Mouse (Mus musculus): ENCODE results near the gene Olfr1387. TPM values are rescaled to one million over a fixed set of nuclear protein-coding genes. Genes with fewer than 3 reads are reported as not detected.

The Olfr1387 gene
- not detected in 2 replicates for polyA plus RNA-seq (2015; fragmentation: Nextera tagmentation; extraction: Ambion mirVana)

GRCm38 (mm10) chr11:49455043-49455442 is at the start of gene Olfr1387:
TSS of gene Olfr1387 (plus strand) at chr11:49455343.

DNA sequence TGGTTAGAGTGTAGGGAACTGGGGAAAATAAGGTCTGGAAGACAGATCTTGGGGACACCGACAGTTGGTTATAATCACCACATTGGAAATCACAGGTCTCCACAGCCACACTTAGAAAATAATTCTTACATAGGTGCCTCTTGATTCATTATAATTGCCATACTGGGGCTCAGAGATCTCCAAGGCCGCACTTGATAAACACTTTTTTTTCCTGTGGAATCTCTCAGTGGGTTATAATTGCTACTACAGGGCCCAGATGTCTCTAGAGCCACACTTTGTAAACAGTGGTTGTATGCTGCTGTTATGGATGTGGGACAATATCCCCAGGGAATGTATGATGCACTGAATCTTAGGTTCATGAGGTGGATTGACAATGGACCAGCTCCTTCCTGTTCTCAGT is 32.4 kb upstream of the Olfr1387 start, which contains the start of gene Olfr1389:
Gene Olfr1389, plus strand, starts transcription at position 301 of the 400 bp plus-strand sequence.

DNA sequence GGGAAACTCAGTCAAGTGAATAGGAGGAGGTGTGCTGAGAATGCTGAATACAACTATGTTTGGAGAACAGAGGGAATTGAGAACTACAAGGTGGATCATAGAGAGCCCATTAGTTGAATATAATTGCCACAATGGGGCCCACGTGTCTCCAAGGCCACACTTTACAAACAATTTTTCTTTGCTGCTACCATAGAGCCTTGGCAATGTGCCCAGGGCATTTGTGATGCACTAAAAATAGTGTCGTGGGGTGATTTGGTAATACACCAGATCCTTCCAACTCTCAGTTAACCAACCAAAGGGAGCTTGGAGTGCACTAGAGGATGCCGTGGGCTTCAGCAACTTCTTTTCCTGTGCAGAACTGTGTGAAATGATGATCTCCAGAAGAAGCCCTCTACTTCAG is 18.7 kb upstream of the Olfr1387 start, which contains the start of gene Olfr1388:
Gene Olfr1388, plus strand, starts transcription at position 214 of the 400 bp plus-strand sequence.

GRCm38 (mm10) chr11:49464746-49465145 is 9.6 kb downstream of the Olfr1387 start, which contains the start of gene Olfr1386:
TSS of gene Olfr1386 (plus strand) at chr11:49465046.

GRCm38 (mm10) chr11:49488770-49489169 is 33.6 kb downstream of the Olfr1387 start, which contains the start of gene Olfr1385:
TSS of gene Olfr1385 (plus strand) at chr11:49489070.

Other genes starting within 250 kb of the Olfr1387 start
- 46.9 and 73.3 TPM in 2 replicates for gene Mgat1, start 211.2 kb upstream of the Olfr1387 start, polyA plus RNA-seq (2015; fragmentation: Nextera tagmentation; extraction: Ambion mirVana)
- 0.13 TPM in 1 of 2 replicates, not detected in the other for gene Olfr1393, start 177.0 kb upstream of the Olfr1387 start, polyA plus RNA-seq (2015; fragmentation: Nextera tagmentation; extraction: Ambion mirVana)
- gene Olfr1392, start 170.1 kb upstream of the Olfr1387 start, polyA plus RNA-seq (2015; fragmentation: Nextera tagmentation; extraction: Ambion mirVana), result 0.04 TPM in 1 of 2 replicates, not detected in the other
- not detected in 2 replicates for gene Olfr10, start 150.6 kb upstream of the Olfr1387 start, polyA plus RNA-seq (2015; fragmentation: Nextera tagmentation; extraction: Ambion mirVana)
- gene Olfr1391, start 132.6 kb upstream of the Olfr1387 start, polyA plus RNA-seq (2015; fragmentation: Nextera tagmentation; extraction: Ambion mirVana), result not detected in 2 replicates
- not detected in 2 replicates for gene Olfr1390, start 120.2 kb upstream of the Olfr1387 start, polyA plus RNA-seq (2015; fragmentation: Nextera tagmentation; extraction: Ambion mirVana)
- gene Olfr1389, start 32.3 kb upstream of the Olfr1387 start, polyA plus RNA-seq (2015; fragmentation: Nextera tagmentation; extraction: Ambion mirVana), result not detected in 2 replicates
- not detected in 2 replicates for gene Olfr1388, start 18.7 kb upstream of the Olfr1387 start, polyA plus RNA-seq (2015; fragmentation: Nextera tagmentation; extraction: Ambion mirVana)
- not detected in 2 replicates for gene Olfr1386, start 9.7 kb downstream of the Olfr1387 start, polyA plus RNA-seq (2015; fragmentation: Nextera tagmentation; extraction: Ambion mirVana)
- gene Olfr1385, start 33.7 kb downstream of the Olfr1387 start, polyA plus RNA-seq (2015; fragmentation: Nextera tagmentation; extraction: Ambion mirVana), result not detected in 2 replicates
- not detected in 2 replicates for gene Olfr1384, start 51.4 kb downstream of the Olfr1387 start, polyA plus RNA-seq (2015; fragmentation: Nextera tagmentation; extraction: Ambion mirVana)
- not detected in 2 replicates for gene Olfr1383, start 64.3 kb downstream of the Olfr1387 start, polyA plus RNA-seq (2015; fragmentation: Nextera tagmentation; extraction: Ambion mirVana)
- not detected in 2 replicates for gene Olfr1382, start 72.9 kb downstream of the Olfr1387 start, polyA plus RNA-seq (2015; fragmentation: Nextera tagmentation; extraction: Ambion mirVana)
- gene Olfr1381, start 88.1 kb downstream of the Olfr1387 start, polyA plus RNA-seq (2015; fragmentation: Nextera tagmentation; extraction: Ambion mirVana), result not detected in 2 replicates
- gene Olfr1380, start 101.5 kb downstream of the Olfr1387 start, polyA plus RNA-seq (2015; fragmentation: Nextera tagmentation; extraction: Ambion mirVana), result not detected in 2 replicates
- 3.2 and 6.6 TPM in 2 replicates for gene Flt4, start 153.9 kb downstream of the Olfr1387 start, polyA plus RNA-seq (2015; fragmentation: Nextera tagmentation; extraction: Ambion mirVana)
- 0.47 and 0.92 TPM in 2 replicates for gene Scgb3a1, start 208.3 kb downstream of the Olfr1387 start, polyA plus RNA-seq (2015; fragmentation: Nextera tagmentation; extraction: Ambion mirVana)